Mouse (Mus musculus): Measurements from ENCODE around the gene Tmem11. TPM values are rescaled to one million over a fixed set of nuclear protein-coding genes. Genes with fewer than 3 reads are reported as not detected.

Tmem11 gene
- 33.3 and 36.6 TPM in 2 replicates for polyA plus RNA-seq (2012; rRNA removed)

GRCm38 (mm10) chr11:60878675-60879294 lies at the start of gene Tmem11:
TSS of gene Tmem11 (minus strand) at chr11:60879272.

GRCm38 (mm10) chr11:60914491-60914890 lies 35.4 kb upstream of the Tmem11 start, which contains the start of gene Natd1:
TSS of gene Natd1 (minus strand) at chr11:60914750.

GRCm38 (mm10) chr11:60830433-60831052 lies 48.5 kb downstream of the Tmem11 start, which contains the start of gene Dhrs7b:
TSS of gene Dhrs7b (plus strand) at chr11:60830631.

Other genes starting within 250 kb of the Tmem11 start
- 7.8 and 8.8 TPM in 2 replicates for gene Llgl1, start 179.5 kb downstream of the Tmem11 start, polyA plus RNA-seq (2012; rRNA removed)
- gene Flii, start 152.0 kb downstream of the Tmem11 start, polyA plus RNA-seq (2012; rRNA removed), result 33.4 and 37.5 TPM in 2 replicates
- gene Mief2, start 150.9 kb downstream of the Tmem11 start, polyA plus RNA-seq (2012; rRNA removed), result 2.9 and 3.3 TPM in 2 replicates
- 3.1 and 3.6 TPM in 2 replicates for gene Top3a, start 101.9 kb downstream of the Tmem11 start, polyA plus RNA-seq (2012; rRNA removed)
- gene Smcr8, start 101.7 kb downstream of the Tmem11 start, polyA plus RNA-seq (2012; rRNA removed), result 4.2 TPM in 2 replicates
- gene Shmt1, start 67.6 kb downstream of the Tmem11 start, polyA plus RNA-seq (2012; rRNA removed), result 53.5 and 54.3 TPM in 2 replicates
- gene Dhrs7b, start 48.6 kb downstream of the Tmem11 start, polyA plus RNA-seq (2012; rRNA removed), result 8.3 and 10.9 TPM in 2 replicates
- 5.5 and 6.5 TPM in 2 replicates for gene Natd1, start 35.5 kb upstream of the Tmem11 start, polyA plus RNA-seq (2012; rRNA removed)
- gene Map2k3, start 52.8 kb upstream of the Tmem11 start, polyA plus RNA-seq (2012; rRNA removed), result 21.8 and 24.0 TPM in 2 replicates
- gene Kcnj12, start 143.3 kb upstream of the Tmem11 start, polyA plus RNA-seq (2012; rRNA removed), result 0.02 and 0.07 TPM in 2 replicates
- gene Tnfrsf13b, start 247.5 kb upstream of the Tmem11 start, polyA plus RNA-seq (2012; rRNA removed), result 7.4 and 8.0 TPM in 2 replicates

Measured in liver, embryonic 18 days (tissue).